Mouse (Mus musculus) heart, adult 2 months (tissue): ENCODE measurements at regions not wholly inside any gene's neighbourhood (a gene's known extent, or its start where the extent isn't known, plus 50 kb on each side); places are given as distances from the start of the nearest gene placed in this dataset.

Experiments used
- CTCF ChIP-seq: fragments of 200-600 bp; IDR thresholded peaks from 2 replicates; pipeline ENCODE4 v1.8.1; 2022; ENCODE audit warnings: antibody characterized with exemption, mild to moderate bottlenecking, moderate library complexity
- POLR2A ChIP-seq: fragments of 200-500 bp; IDR thresholded peaks from 2 replicates; pipeline ENCODE4 v1.6.1; 2011; ENCODE audit warnings: mild to moderate bottlenecking, low read depth, low read length, control low read depth; ENCODE audit not compliant: insufficient read depth

- TF ChIP-seq POLR2A (no peak), CTCF (no peak)
Measured at GRCm38 (mm10) chr1:39057304-39057703, 71.9 kb downstream of the Pdcl3 start.
